Mouse (Mus musculus) MEL (cell line): Measurements from ENCODE around the gene Wdr4. TPM values are rescaled to one million over a fixed set of nuclear protein-coding genes. Genes with fewer than 3 reads are reported as not detected.
"Not testable (repeated sequence)": the region's sequence is repeated elsewhere in the genome, so short reads cannot be mapped to it uniquely, and the experiment has no call there.

Experiments used
- DNase-seq: peaks from one replicate; pipeline ENCODE4 v3.0.0; 2011; ENCODE audit warnings: low read depth, low spot score
- H3K27ac ChIP-seq: 2 replicates; pipeline ENCODE4 v1.5.1; 2012; ENCODE audit warnings: low read depth, mild to moderate bottlenecking, control low read depth, low read length, moderate library complexity; ENCODE audit not compliant: control insufficient read depth
- H3K27me3 ChIP-seq, 2 experiments: fragments of 150-350 bp in 1 of 2; sonication (generic) in 1 of 2; 2 replicates each; pipeline ENCODE4 v1.6.1; 2012; ENCODE audit warnings: low read length in 2 of 2, mild to moderate bottlenecking in 2 of 2, improper control_type of control experiment in 1 of 2, moderate library complexity in 1 of 2; ENCODE audit not compliant: insufficient read depth in 2 of 2, control insufficient read depth in 1 of 2
- H3K36me3 ChIP-seq, 2 experiments: 2 replicates each; pipeline ENCODE4 v1.6.1; 2012 to 2014; ENCODE audit warnings: low read length in 2 of 2, improper control_type of control experiment in 1 of 2, inconsistent platforms in 1 of 2, mild to moderate bottlenecking in 1 of 2; ENCODE audit not compliant: insufficient read depth in 2 of 2, control insufficient read depth in 1 of 2
- H3K4me1 ChIP-seq, 2 experiments: fragments of 150-350 bp in 1 of 2; sonication (generic) in 1 of 2; 2 replicates each; pipeline ENCODE4 v1.6.1; 2012; ENCODE audit warnings: low read length in 2 of 2, improper control_type of control experiment in 1 of 2, mild to moderate bottlenecking in 1 of 2; ENCODE audit not compliant: insufficient read depth in 2 of 2, control insufficient read depth in 1 of 2
- H3K4me3 ChIP-seq, 2 experiments: fragments of 150-350 bp in 1 of 2; sonication (generic) in 1 of 2; 2 replicates each; pipeline ENCODE4 v1.5.1; 2012; ENCODE audit warnings: low read depth in 2 of 2, low read length in 2 of 2, mild to moderate bottlenecking in 2 of 2, moderate library complexity in 2 of 2, control low read depth in 1 of 2, improper control_type of control experiment in 1 of 2; ENCODE audit not compliant: control insufficient read depth in 1 of 2, insufficient read depth in 1 of 2
- H3K79me2 ChIP-seq: 2 replicates; pipeline ENCODE4 v1.6.1; 2012; ENCODE audit warnings: mild to moderate bottlenecking, low read length, moderate library complexity; ENCODE audit not compliant: control insufficient read depth, poor library complexity, insufficient read depth
- H3K9ac ChIP-seq: 2 replicates; pipeline ENCODE4 v1.6.1; 2012; ENCODE audit warnings: low read depth, mild to moderate bottlenecking, control low read depth, low read length, moderate library complexity; ENCODE audit not compliant: control insufficient read depth, poor library complexity, severe bottlenecking
- H3K9me3 ChIP-seq: fragments of 150-350 bp; sonication (generic); replicated peaks from 2 replicates; pipeline ENCODE4 v1.6.1; 2012; ENCODE audit warnings: mild to moderate bottlenecking, low read length, improper control_type of control experiment, moderate library complexity; ENCODE audit not compliant: insufficient read depth
- CTCF ChIP-seq, 3 experiments: IDR thresholded peaks in 2 of 3; conservative IDR thresholded peaks in 1 of 3; 2 replicates each; pipeline ENCODE4 v1.5.1; 2011 to 2012; ENCODE audit warnings: low read length in 3 of 3, low read depth in 2 of 3, mild to moderate bottlenecking in 2 of 3, improper control_type of control experiment in 1 of 3, inconsistent platforms in 1 of 3, mixed read lengths in 1 of 3, moderate library complexity in 1 of 3; ENCODE audit not compliant: control insufficient read depth in 1 of 3, insufficient read depth in 1 of 3, poor library complexity in 1 of 3, severe bottlenecking in 1 of 3
- EP300 ChIP-seq, 2 experiments: IDR thresholded peaks; 2 replicates each; pipeline ENCODE4 v1.6.1; 2011; ENCODE audit warnings: improper control_type of control experiment in 2 of 2, low read length in 2 of 2, low read depth in 1 of 2, mild to moderate bottlenecking in 1 of 2
- GATA1 ChIP-seq: IDR thresholded peaks from 2 replicates; pipeline ENCODE4 v1.6.1; 2011; ENCODE audit warnings: low read depth, low read length, improper control_type of control experiment
- HCFC1 ChIP-seq: IDR thresholded peaks from 2 replicates; pipeline ENCODE4 v1.6.1; 2012; ENCODE audit warnings: low read depth, mild to moderate bottlenecking, inconsistent platforms, low read length, improper control_type of control experiment, moderate library complexity
- MAX ChIP-seq: IDR thresholded peaks from 2 replicates; pipeline ENCODE4 v1.6.1; 2011; ENCODE audit warnings: low read length, improper control_type of control experiment
- MEF2A ChIP-seq: IDR thresholded peaks from 2 replicates; pipeline ENCODE4 v1.6.1; 2014; ENCODE audit warnings: low read depth, mild to moderate bottlenecking, inconsistent platforms, low read length, improper control_type of control experiment; ENCODE audit not compliant: poor library complexity, insufficient replicate concordance, severe bottlenecking; ENCODE audit errors: extremely low read depth
- RAD21 ChIP-seq: IDR thresholded peaks from 2 replicates; pipeline ENCODE4 v1.6.1; 2011; ENCODE audit warnings: mild to moderate bottlenecking, low read depth, low read length, improper control_type of control experiment
- RCOR1 ChIP-seq: IDR thresholded peaks from 2 replicates; pipeline ENCODE4 v1.6.1; 2012; ENCODE audit warnings: low read depth, mild to moderate bottlenecking, inconsistent platforms, low read length, improper control_type of control experiment
- SMC3 ChIP-seq: IDR thresholded peaks from 2 replicates; pipeline ENCODE4 v1.6.1; 2011; ENCODE audit warnings: low read depth, low read length, improper control_type of control experiment
- USF1 ChIP-seq: IDR thresholded peaks from 2 replicates; pipeline ENCODE4 v1.6.1; 2014; ENCODE audit warnings: low read depth, mild to moderate bottlenecking, inconsistent platforms, low read length, improper control_type of control experiment, moderate library complexity
- USF2 ChIP-seq, 2 experiments: IDR thresholded peaks; 2 replicates each; pipeline ENCODE4 v1.6.1; 2011 to 2012; ENCODE audit warnings: improper control_type of control experiment in 2 of 2, low read length in 2 of 2, borderline replicate concordance in 1 of 2, inconsistent platforms in 1 of 2, low read depth in 1 of 2, mild to moderate bottlenecking in 1 of 2; ENCODE audit not compliant: insufficient read depth in 1 of 2
- polyA plus RNA-seq, 2 experiments: library from polyadenylated mRNA; stranded (reverse) in 1 of 2; unstranded in 1 of 2; fragments of >175 nt in 1 of 2; fragments of >200 nt in 1 of 2; gene quantifications; 2 replicates each; pipeline versions ENCODE4 v1.2.1 to v1.2.4; 2012; ENCODE audit warnings: low replicate concordance in 2 of 2, low read depth in 1 of 2; ENCODE audit not compliant: insufficient read length in 2 of 2, insufficient read depth in 1 of 2, missing spikeins in 1 of 2
- total RNA-seq: library from RNA; depleted of rRNA; stranded (reverse); fragments of 300-350 nt; gene quantifications from 2 replicates; pipeline ENCODE4 v1.2.3, GENCODE M21; 2012

Wdr4 gene
- total and polyA plus RNA-seq, 3 experiments: 109 to 118 TPM; not detected in 1

GRCm38 (mm10) chr17:31535358-31535757 is 15.6 kb upstream of the Wdr4 start:
- TF ChIP-seq MEF2A (no peak), RCOR1 (no peak)
- H3K36me3 ChIP-seq: no peaks in the 10 kb centered on the region
- no peak overlapping the region for H3K9ac ChIP-seq
- no peaks in the 10 kb centered on the region for H3K9me3 ChIP-seq
- no peak overlapping the region for H3K27ac ChIP-seq
- H3K27me3 ChIP-seq: 0 out of 4 replicates have a peak, but pooled peaks cover 0 to under 1% of the 10 kb centered on the region in 2 experiments
- no peaks in the 10 kb centered on the region for H3K4me1 ChIP-seq
- no peak overlapping the region for H3K4me3 ChIP-seq
- no peak for DNase-seq
- H3K79me2 ChIP-seq: no peaks in the 10 kb centered on the region

GRCm38 (mm10) chr17:31532331-31532730 is 12.6 kb upstream of the Wdr4 start:
- DNase-seq, H3K36me3 ChIP-seq, H3K27me3 ChIP-seq, H3K27ac ChIP-seq, H3K4me3 ChIP-seq, H3K9ac ChIP-seq, H3K4me1 ChIP-seq, H3K79me2 ChIP-seq, H3K9me3 ChIP-seq: not testable (repeated sequence)

GRCm38 (mm10) chr17:31531441-31532158 is 11.8 kb upstream of the Wdr4 start:
- Histone ChIP-seq H3K9me3 (no peaks in the 10 kb centered on the region), H3K27me3 (no peaks in the 10 kb centered on the region), H3K4me1 (no peaks in the 10 kb centered on the region), H3K36me3 (no peaks in the 10 kb centered on the region), H3K79me2 (no peaks in the 10 kb centered on the region), H3K27ac (no peak overlapping the region), H3K4me3 (no peak overlapping the region), H3K9ac (no peak overlapping the region)
- TF ChIP-seq GATA1: no peak
- TF ChIP-seq USF1: 0 out of 2 replicates have a peak, but pooled peaks have one; percentile 31
- peak; percentile 54 for TF ChIP-seq HCFC1
- TF ChIP-seq USF2 (IDR thresholded peaks at IDR 0.05; ENCODE audit: borderline replicate concordance in 1 of 2, insufficient read depth in 1 of 2, low read depth in 1 of 2, low read length in 2 of 2): no peak
- no peak for TF ChIP-seq MAX
- DNase-seq: peak; percentile 45

GRCm38 (mm10) chr17:31529314-31529713 is 9.5 kb upstream of the Wdr4 start:
- no peaks in the 10 kb centered on the region for H3K27me3 ChIP-seq
- peak; percentile 41 for TF ChIP-seq RAD21
- TF ChIP-seq SMC3: peak; percentile 28; the same call in 1 of the 2 replicates
- peak; percentile 15 to 41 (median 40); a peak in 4 of 6 replicates for TF ChIP-seq CTCF (IDR thresholded peaks at IDR 0.05 in 2 of 3, conservative IDR thresholded peaks at IDR 0.05 in 1 of 3; ENCODE audit: control insufficient read depth in 1 of 3, insufficient read depth in 1 of 3, low read depth in 2 of 3, low read length in 3 of 3, poor library complexity in 1 of 3, severe bottlenecking in 1 of 3)
- no peak for TF ChIP-seq EP300 (IDR thresholded peaks at IDR 0.05; ENCODE audit: low read depth in 1 of 2, low read length in 2 of 2)
- H3K79me2 ChIP-seq: no peaks in the 10 kb centered on the region
- H3K36me3 ChIP-seq: no peaks in the 10 kb centered on the region
- DNase-seq: peak; percentile 32
- no peak overlapping the region for H3K27ac ChIP-seq
- no peak overlapping the region for H3K4me3 ChIP-seq
- no peaks in the 10 kb centered on the region for H3K4me1 ChIP-seq
- no peaks in the 10 kb centered on the region for H3K9me3 ChIP-seq
- H3K9ac ChIP-seq: no peak overlapping the region
